Mouse (Mus musculus) forebrain, embryonic 14.5 days (tissue): ENCODE results near the gene Rpl28. TPM values are rescaled to one million over a fixed set of nuclear protein-coding genes. Genes with fewer than 3 reads are reported as not detected.
A peak's percentile ranks its signal among the peaks of the same experiment; 100 is the strongest.
"Not testable (repeated sequence)": the region's sequence is repeated elsewhere in the genome, so short reads cannot be mapped to it uniquely, and the experiment has no call there.

Experiments used
- ATAC-seq: fragments of 200-750 bp; cut with Nextera tagmentation; 2 replicates; pipeline ENCODE4 v1.8.0; 2017; ENCODE audit warnings: mild to moderate bottlenecking, moderate library complexity
- DNase-seq: peaks from one replicate; pipeline ENCODE4 v3.0.0-alpha.2; 2015; ENCODE audit warnings: low spot score
- H3K27ac ChIP-seq: fragments of 300-500 bp; sonication (generic); 2 replicates; pipeline ENCODE4 v1.5.1; 2014; ENCODE audit warnings: low read depth, mild to moderate bottlenecking, control low read depth, low read length, moderate library complexity
- H3K27me3 ChIP-seq: fragments of 300-500 bp; sonication (generic); replicated peaks from 2 replicates; pipeline ENCODE4 v1.6.1; 2014; ENCODE audit warnings: low read length, control low read depth, mixed read lengths; ENCODE audit not compliant: control insufficient read depth, insufficient read depth
- H3K36me3 ChIP-seq: fragments of 300-500 bp; sonication (generic); 2 replicates; pipeline ENCODE4 v1.6.1; 2014; ENCODE audit warnings: low read length, control low read depth; ENCODE audit not compliant: control insufficient read depth, insufficient read depth
- H3K4me1 ChIP-seq: fragments of 300-500 bp; sonication (generic); 2 replicates; pipeline ENCODE4 v1.6.1; 2014; ENCODE audit warnings: antibody characterized with exemption, low read length, control low read depth; ENCODE audit not compliant: control insufficient read depth, insufficient read depth
- H3K4me2 ChIP-seq: fragments of 300-500 bp; sonication (generic); 2 replicates; pipeline ENCODE4 v1.6.1; 2014; ENCODE audit warnings: mild to moderate bottlenecking, control low read depth, low read length
- H3K4me3 ChIP-seq: fragments of 300-500 bp; sonication (generic); 2 replicates; pipeline ENCODE4 v1.5.1; 2014; ENCODE audit warnings: low read depth, low read length, control low read depth
- H3K9ac ChIP-seq: fragments of 300-500 bp; sonication (generic); 2 replicates; pipeline ENCODE4 v1.6.1; 2014; ENCODE audit warnings: mild to moderate bottlenecking, low read length, control low read depth, moderate library complexity
- H3K9me3 ChIP-seq: fragments of 300-500 bp; sonication (generic); replicated peaks from 2 replicates; pipeline ENCODE4 v1.6.1; 2016; ENCODE audit warnings: low read length, control low read depth, mixed read lengths; ENCODE audit not compliant: control insufficient read depth
- WGBS: fragments of 180-500 bp; shearing (Covaris S2); extraction: QIAGEN DNeasy Blood & Tissue Kit; methylation state at CpG from one replicate; pipeline ENCODE4 v1.1.7; 2014; 5-methylcytosine and 5-hydroxymethylcytosine counted together
- polyA plus RNA-seq: library from polyadenylated mRNA; unstranded; fragments of >200 nt; fragmentation: Nextera tagmentation; extraction: Ambion mirVana; gene quantifications from 2 replicates; pipeline ENCODE4 v1.2.1, GENCODE M21; 2014

Gene Rpl28
- polyA plus RNA-seq, 1 experiment from 2014 or later = 182 TPM

- H3K27ac ChIP-seq, H3K9me3 ChIP-seq, ATAC-seq, H3K4me3 ChIP-seq, DNase-seq, H3K4me2 ChIP-seq, H3K4me1 ChIP-seq, H3K36me3 ChIP-seq, H3K27me3 ChIP-seq, H3K9ac ChIP-seq: not testable (repeated sequence)
- 92% methylated on average over 7 of the region's 7 CpGs for WGBS
These were observed 28.3 kb downstream of the Rpl28 start for GRCm38 (mm10) chr7:4820925-4821324.

DNA sequence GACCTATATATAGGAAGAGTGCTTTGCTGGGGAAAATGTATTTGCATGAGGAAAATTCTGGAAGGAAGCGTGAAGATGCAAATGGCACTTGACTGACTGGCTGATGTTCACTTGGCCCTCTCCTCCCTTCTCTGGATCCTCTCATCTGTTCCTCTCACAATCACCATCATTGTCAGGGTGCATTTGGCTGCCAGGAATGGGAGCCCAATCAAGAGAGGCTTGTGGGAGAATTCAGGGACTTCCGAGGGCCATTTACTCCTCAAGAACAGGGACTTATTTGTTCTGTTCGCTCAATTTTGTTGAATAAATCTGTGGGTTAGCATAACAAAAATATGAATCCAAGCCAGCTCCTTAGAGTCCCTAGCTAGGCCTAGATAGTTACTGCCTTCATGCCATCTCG is 29.0 kb downstream of the Rpl28 start:
- H3K27ac ChIP-seq = no peak overlapping the region
- no peaks in the 10 kb centered on the region for H3K4me1 ChIP-seq
- H3K4me3 ChIP-seq = no peak overlapping the region
- H3K9me3 ChIP-seq = no peaks in the 10 kb centered on the region
- ATAC-seq (no peak), DNase-seq (no peak)
- WGBS = 77% methylated on average over 4 of the region's 4 CpGs
- no peak overlapping the region for H3K4me2 ChIP-seq
- H3K36me3 ChIP-seq = no peaks in the 10 kb centered on the region
- no peak overlapping the region for H3K9ac ChIP-seq
- H3K27me3 ChIP-seq = no peaks in the 10 kb centered on the region

GRCm38 (mm10) chr7:4822162-4822907 is 29.7 kb downstream of the Rpl28 start:
- H3K27ac ChIP-seq = no peak overlapping the region
- ATAC-seq (no peak), DNase-seq (no peak)
- H3K4me3 ChIP-seq = no peak overlapping the region
- H3K9ac ChIP-seq = no peak overlapping the region
- no peaks in the 10 kb centered on the region for H3K9me3 ChIP-seq
- H3K36me3 ChIP-seq = no peaks in the 10 kb centered on the region
- H3K4me1 ChIP-seq = no peaks in the 10 kb centered on the region
- 71% methylated on average over 6 of the region's 6 CpGs for WGBS
- H3K4me2 ChIP-seq = no peak overlapping the region
- H3K27me3 ChIP-seq = no peaks in the 10 kb centered on the region

DNA sequence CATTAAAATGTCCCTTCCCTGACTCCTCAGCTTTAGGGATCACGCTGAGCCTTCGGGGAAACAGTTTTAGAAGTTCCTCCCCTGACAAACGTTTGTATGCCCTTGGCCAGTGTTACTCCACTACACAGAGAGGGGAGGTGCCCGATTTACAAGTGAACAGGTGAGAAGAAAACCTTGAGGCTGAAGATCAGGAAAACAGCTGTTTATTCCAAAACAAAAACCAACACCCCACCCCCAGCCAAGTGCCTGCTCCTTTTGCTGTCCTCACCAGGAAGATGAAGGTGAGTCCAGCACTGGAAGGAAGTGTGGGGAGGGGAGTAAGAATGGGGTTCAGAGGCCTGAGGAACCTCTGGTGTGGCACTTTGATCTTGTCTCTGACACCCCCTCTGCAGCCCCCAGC is 32.7 kb downstream of the Rpl28 start:
- Histone ChIP-seq H3K27me3 (no peaks in the 10 kb centered on the region), H3K4me2 (no peak overlapping the region), H3K4me3 (no peak overlapping the region), H3K36me3 (peaks cover 10% of the 10 kb centered on the region), H3K9me3 (no peaks in the 10 kb centered on the region), H3K9ac (no peak overlapping the region), H3K27ac (no peak overlapping the region), H3K4me1 (no peaks in the 10 kb centered on the region)
- DNase-seq (no peak), ATAC-seq (no peak)
- 58% methylated on average over 4 of the region's 4 CpGs for WGBS

GRCm38 (mm10) chr7:4830476-4830875 is 37.8 kb downstream of the Rpl28 start:
- no peaks in the 10 kb centered on the region for H3K4me1 ChIP-seq
- WGBS = 9% methylated on average over 12 of the region's 12 CpGs
- peaks cover 10% of the 10 kb centered on the region for H3K36me3 ChIP-seq
- H3K4me2 ChIP-seq = no peak overlapping the region
- DNase-seq = no peak
- H3K27me3 ChIP-seq = no peaks in the 10 kb centered on the region
- H3K9ac ChIP-seq = no peak overlapping the region
- H3K27ac ChIP-seq = no peak overlapping the region
- H3K4me3 ChIP-seq = no peak overlapping the region
- no peaks in the 10 kb centered on the region for H3K9me3 ChIP-seq
- ATAC-seq = no peak

GRCm38 (mm10) chr7:4835631-4836327 is 43.1 kb downstream of the Rpl28 start:
- ATAC-seq = peak; percentile 60
- H3K4me1 ChIP-seq = peaks cover 4% of the 10 kb centered on the region
- 4% methylated on average over 33 of the region's 34 CpGs for WGBS

DNA sequence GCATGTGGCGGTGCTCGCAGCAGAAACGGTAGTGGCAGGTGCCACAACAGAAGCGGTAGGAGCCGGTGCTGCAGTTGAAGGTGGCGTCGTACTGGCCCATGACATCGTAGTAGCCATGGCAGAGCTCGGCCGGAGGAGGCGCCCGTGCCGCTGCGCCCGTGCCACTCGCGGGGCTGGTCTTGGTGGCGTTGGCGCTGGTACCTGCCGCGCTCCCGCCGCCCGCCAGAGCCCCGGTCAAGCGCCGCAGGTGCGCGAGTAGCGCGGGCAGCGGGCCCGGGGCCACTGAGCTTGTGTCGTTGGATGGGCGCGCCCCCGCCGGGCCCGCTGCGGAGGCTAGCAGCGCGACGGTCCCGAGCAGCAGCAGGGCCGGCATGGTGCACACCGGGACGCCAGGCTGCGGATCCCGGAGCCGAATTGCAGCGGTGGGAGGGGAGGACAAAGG is 43.7 kb downstream of the Rpl28 start:
- Histone ChIP-seq H3K27me3 (no peaks in the 10 kb centered on the region), H3K9ac (peak overlapping the region; percentile 76), H3K4me2 (peak overlapping the region; percentile 90), H3K27ac (peak overlapping the region; percentile 70), H3K4me3 (peak overlapping the region; percentile 52), H3K4me1 (peaks cover 4% of the 10 kb centered on the region), H3K9me3 (no peaks in the 10 kb centered on the region), H3K36me3 (no peaks in the 10 kb centered on the region)
- WGBS = 1% methylated on average over 46 of the region's 51 CpGs
- DNase-seq (peak; percentile 81), ATAC-seq (peak; percentile 93)

More at GRCm38 (mm10) chr7:4835631-4836327, 43.1 kb downstream of the Rpl28 start:
- Histone ChIP-seq H3K27ac (peak overlapping the region; percentile 70; the same call in 1 of the 2 replicates), H3K36me3 (no peaks in the 10 kb centered on the region), H3K4me3 (peak overlapping the region; percentile 52), H3K9ac (peak overlapping the region; percentile 76), H3K9me3 (no peaks in the 10 kb centered on the region), H3K4me2 (peak overlapping the region; percentile 90), H3K27me3 (no peaks in the 10 kb centered on the region)
- DNase-seq = no peak

DNA sequence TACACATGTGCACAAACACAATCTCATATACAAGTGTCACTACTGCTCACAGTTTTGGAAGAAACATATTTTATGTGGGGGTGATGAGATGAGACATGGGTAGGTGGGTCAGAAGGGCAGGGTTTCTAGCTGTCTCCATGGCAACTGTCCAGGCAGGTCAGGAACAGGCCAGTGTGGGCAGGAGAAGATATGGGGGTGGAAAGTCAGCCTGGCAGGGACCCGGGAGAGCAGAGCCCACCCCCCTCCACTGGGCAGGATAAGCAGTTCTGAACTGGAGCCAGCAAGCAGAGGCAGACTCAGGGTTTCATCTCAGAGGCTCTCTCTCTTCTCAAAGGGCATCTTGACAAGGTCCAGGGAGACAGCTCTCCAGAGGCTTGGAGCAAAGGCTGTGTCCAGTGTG is 45.0 kb downstream of the Rpl28 start:
- WGBS = 27% methylated on average over 1 of the region's 1 CpGs
- Histone ChIP-seq H3K9me3 (no peaks in the 10 kb centered on the region), H3K4me2 (no peak overlapping the region)

GRCm38 (mm10) chr7:4842077-4842476 is 49.4 kb downstream of the Rpl28 start:
- peaks cover 19% of the 10 kb centered on the region for H3K4me1 ChIP-seq
- H3K27ac ChIP-seq = peak overlapping the region; percentile 84; the same call in 1 of the 2 replicates
- H3K9me3 ChIP-seq = no peaks in the 10 kb centered on the region
- DNase-seq (peak; percentile 33), ATAC-seq (peak; percentile 13)
- peak overlapping the region; percentile 93 for H3K4me2 ChIP-seq
- H3K27me3 ChIP-seq = peaks cover 7% of the 10 kb centered on the region
- peak overlapping the region; percentile 38 for H3K9ac ChIP-seq
- H3K36me3 ChIP-seq = no peaks in the 10 kb centered on the region
- WGBS = 46% methylated on average over 5 of the region's 5 CpGs
- peak overlapping the region; percentile 50; the same call in 1 of the 2 replicates for H3K4me3 ChIP-seq

More for the DNA sequence above, 45.0 kb downstream of the Rpl28 start:
- no peak overlapping the region for H3K9ac ChIP-seq
- no peaks in the 10 kb centered on the region for H3K36me3 ChIP-seq
- no peaks in the 10 kb centered on the region for H3K27me3 ChIP-seq
- H3K27ac ChIP-seq = no peak overlapping the region
- peaks cover 12% of the 10 kb centered on the region for H3K4me1 ChIP-seq
- DNase-seq (no peak), ATAC-seq (no peak)
- no peak overlapping the region for H3K4me3 ChIP-seq
